Mouse (Mus musculus): ENCODE results near the gene Cdk5rap2. TPM values are rescaled to one million over a fixed set of nuclear protein-coding genes. Genes with fewer than 3 reads are reported as not detected.
A peak's percentile ranks its signal among the peaks of the same experiment; 100 is the strongest.

The Cdk5rap2 gene
- polyA plus RNA-seq, 1 experiment from 2014 or later = 23.3 TPM

DNA sequence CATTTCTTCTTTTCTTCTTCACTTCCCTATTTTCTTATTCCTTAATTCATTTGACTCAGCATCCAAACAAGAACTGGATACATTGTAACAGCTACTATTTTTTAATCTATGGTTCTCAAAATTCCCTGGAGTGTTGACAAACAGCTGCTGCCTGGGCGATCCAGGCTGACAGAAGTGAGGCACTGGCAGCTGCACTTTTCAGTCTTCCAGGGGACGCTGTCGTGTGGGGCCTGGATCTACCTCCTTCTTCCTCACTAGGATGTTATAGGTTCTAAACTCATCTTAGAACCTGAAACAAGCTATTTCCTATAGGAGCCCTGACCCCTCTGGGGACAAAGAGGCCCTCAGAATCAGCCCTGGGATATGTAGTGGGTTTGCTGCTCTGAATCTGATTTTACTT is 177.9 kb downstream of the Cdk5rap2 start:
- no peaks in the 10 kb centered on the region for H3K27me3 ChIP-seq (ENCODE audit: control insufficient read depth, insufficient read depth, low read length)
- no peaks in the 10 kb centered on the region; the same call in 1 of the 2 replicates for H3K36me3 ChIP-seq (replicated peaks; ENCODE audit: control insufficient read depth, insufficient read depth, low read depth, low read length)
- no peak overlapping the region for H3K27ac ChIP-seq (replicated peaks; ENCODE audit: low read depth, low read length)
- WGBS = 83% methylated on average over 3 of the region's 3 CpGs
- H3K9me3 ChIP-seq (replicated peaks; ENCODE audit: control insufficient read depth, low read length) = no peaks in the 10 kb centered on the region
- no peaks in the 10 kb centered on the region for H3K4me1 ChIP-seq (ENCODE audit: control insufficient read depth, insufficient read depth, low read length)
- no peak overlapping the region for H3K4me3 ChIP-seq (ENCODE audit: low read depth, low read length)
- no peak overlapping the region for H3K4me2 ChIP-seq (ENCODE audit: low read depth, low read length)
- no peak for ATAC-seq (replicated peaks; ENCODE audit: insufficient number of reproducible peaks, low FRiP score, low TSS enrichment, low read depth)
- no peak for DNase-seq (ENCODE audit: low spot score)
- H3K9ac ChIP-seq (replicated peaks; ENCODE audit: low read length) = no peak overlapping the region

GRCm38 (mm10) chr4:70229874-70230273 is 180.4 kb downstream of the Cdk5rap2 start:
- no peaks in the 10 kb centered on the region for H3K27me3 ChIP-seq (ENCODE audit: control insufficient read depth, insufficient read depth, low read length)
- no peaks in the 10 kb centered on the region for H3K4me1 ChIP-seq (ENCODE audit: control insufficient read depth, insufficient read depth, low read length)
- H3K36me3 ChIP-seq (replicated peaks; ENCODE audit: control insufficient read depth, insufficient read depth, low read depth, low read length) = no peaks in the 10 kb centered on the region; the same call in 1 of the 2 replicates
- no peaks in the 10 kb centered on the region for H3K9me3 ChIP-seq (replicated peaks; ENCODE audit: control insufficient read depth, low read length)
- H3K27ac ChIP-seq (replicated peaks; ENCODE audit: low read depth, low read length) = no peak overlapping the region
- DNase-seq (ENCODE audit: low spot score) (no peak), ATAC-seq (replicated peaks; ENCODE audit: insufficient number of reproducible peaks, low FRiP score, low TSS enrichment, low read depth) (no peak)
- H3K4me2 ChIP-seq (ENCODE audit: low read depth, low read length) = no peak overlapping the region
- WGBS = 91% methylated on average over 4 of the region's 4 CpGs
- H3K4me3 ChIP-seq (ENCODE audit: low read depth, low read length) = no peak overlapping the region
- H3K9ac ChIP-seq (replicated peaks; ENCODE audit: low read length) = no peak overlapping the region

DNA sequence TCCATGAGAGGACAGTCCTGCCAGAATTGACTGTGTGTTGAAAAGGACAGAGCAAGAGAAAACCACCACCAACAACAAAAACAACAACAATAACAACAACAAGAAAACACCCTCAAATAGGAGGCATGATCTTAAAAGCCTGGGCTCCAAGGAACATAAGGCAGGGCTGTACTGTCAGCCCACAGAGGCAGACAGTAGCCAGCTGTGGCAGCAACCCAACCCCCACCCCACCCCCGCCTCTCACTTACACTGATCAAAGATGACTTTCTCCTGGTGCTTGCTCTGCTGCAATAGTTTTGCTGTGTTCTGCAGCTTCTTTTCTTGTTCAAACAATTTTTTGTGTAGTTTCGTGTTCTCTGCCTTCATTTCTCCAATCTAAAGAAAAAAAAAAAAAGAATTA is 181.9 kb downstream of the Cdk5rap2 start:
- 0 out of 2 replicates have a peak, but pooled peaks have one; percentile 60 for ATAC-seq (replicated peaks; ENCODE audit: insufficient number of reproducible peaks, low FRiP score, low TSS enrichment, low read depth)
- Histone ChIP-seq H3K9ac (replicated peaks; ENCODE audit: low read length) (no peak overlapping the region), H3K27me3 (ENCODE audit: control insufficient read depth, insufficient read depth, low read length) (no peaks in the 10 kb centered on the region), H3K4me3 (ENCODE audit: low read depth, low read length) (no peak overlapping the region), H3K36me3 (replicated peaks; ENCODE audit: control insufficient read depth, insufficient read depth, low read depth, low read length) (no peaks in the 10 kb centered on the region; the same call in 1 of the 2 replicates), H3K4me2 (ENCODE audit: low read depth, low read length) (no peak overlapping the region), H3K9me3 (replicated peaks; ENCODE audit: control insufficient read depth, low read length) (no peaks in the 10 kb centered on the region), H3K4me1 (ENCODE audit: control insufficient read depth, insufficient read depth, low read length) (no peaks in the 10 kb centered on the region), H3K27ac (replicated peaks; ENCODE audit: low read depth, low read length) (no peak overlapping the region)
- 75% methylated on average over 2 of the region's 2 CpGs for WGBS
- DNase-seq (ENCODE audit: low spot score) = no peak

DNA sequence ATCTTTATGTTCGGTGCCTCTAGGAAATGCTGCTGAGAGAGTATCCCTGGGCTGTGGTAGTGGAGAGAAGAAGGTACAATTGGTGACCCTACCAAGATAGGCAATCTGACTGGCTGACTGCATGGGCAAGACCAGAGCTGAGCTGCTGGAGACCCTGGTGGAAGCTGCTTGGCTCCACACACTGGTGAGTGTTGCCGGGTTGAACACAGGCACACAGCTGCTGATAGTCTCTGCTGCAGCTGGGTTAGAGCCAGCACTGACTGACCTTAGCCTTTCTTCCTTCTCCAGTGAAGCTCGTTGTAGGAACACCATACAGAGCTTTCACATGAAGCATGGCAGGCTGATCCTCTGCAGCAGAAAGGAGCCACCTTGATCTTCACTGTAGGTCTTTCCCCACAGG is 182.6 kb downstream of the Cdk5rap2 start:
- H3K36me3 ChIP-seq (replicated peaks; ENCODE audit: control insufficient read depth, insufficient read depth, low read depth, low read length) = no peaks in the 10 kb centered on the region; the same call in 1 of the 2 replicates
- H3K4me3 ChIP-seq (ENCODE audit: low read depth, low read length) = no peak overlapping the region
- H3K9ac ChIP-seq (replicated peaks; ENCODE audit: low read length) = no peak overlapping the region
- no peak for ATAC-seq (replicated peaks; ENCODE audit: insufficient number of reproducible peaks, low FRiP score, low TSS enrichment, low read depth)
- no peaks in the 10 kb centered on the region for H3K27me3 ChIP-seq (ENCODE audit: control insufficient read depth, insufficient read depth, low read length)
- H3K4me2 ChIP-seq (ENCODE audit: low read depth, low read length) = no peak overlapping the region
- no peaks in the 10 kb centered on the region for H3K4me1 ChIP-seq (ENCODE audit: control insufficient read depth, insufficient read depth, low read length)
- H3K9me3 ChIP-seq (replicated peaks; ENCODE audit: control insufficient read depth, low read length) = no peaks in the 10 kb centered on the region
- H3K27ac ChIP-seq (replicated peaks; ENCODE audit: low read depth, low read length) = no peak overlapping the region
- WGBS = 94% methylated on average over 3 of the region's 3 CpGs
- no peak for DNase-seq (ENCODE audit: low spot score)

DNA sequence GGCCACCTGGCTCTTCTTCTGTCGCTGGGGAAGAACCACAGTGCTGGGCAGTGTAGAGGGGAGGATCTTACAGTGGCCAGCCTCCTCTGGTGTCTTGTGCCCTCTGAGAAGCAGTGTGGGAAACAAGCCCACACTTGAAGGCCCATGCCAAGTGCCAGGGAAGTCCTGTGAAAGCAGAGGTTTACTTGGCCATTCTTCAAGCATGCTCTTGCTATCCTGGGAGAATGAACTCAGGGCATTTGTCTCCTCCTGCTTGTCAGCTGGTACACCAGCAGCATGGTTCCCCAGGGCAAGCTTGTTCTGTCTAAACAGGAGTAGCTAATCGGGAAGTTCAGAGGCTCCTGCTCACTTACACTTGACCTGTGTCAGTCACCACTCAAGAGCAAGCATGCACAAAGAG is 185.7 kb downstream of the Cdk5rap2 start:
- no peaks in the 10 kb centered on the region; the same call in 1 of the 2 replicates for H3K36me3 ChIP-seq (replicated peaks; ENCODE audit: control insufficient read depth, insufficient read depth, low read depth, low read length)
- no peaks in the 10 kb centered on the region for H3K27me3 ChIP-seq (ENCODE audit: control insufficient read depth, insufficient read depth, low read length)
- WGBS = 79% methylated on average over 2 of the region's 2 CpGs
- H3K9ac ChIP-seq (replicated peaks; ENCODE audit: low read length) = no peak overlapping the region
- no peak overlapping the region for H3K4me2 ChIP-seq (ENCODE audit: low read depth, low read length)
- no peak overlapping the region for H3K4me3 ChIP-seq (ENCODE audit: low read depth, low read length)
- H3K27ac ChIP-seq (replicated peaks; ENCODE audit: low read depth, low read length) = no peak overlapping the region
- no peaks in the 10 kb centered on the region for H3K4me1 ChIP-seq (ENCODE audit: control insufficient read depth, insufficient read depth, low read length)
- ATAC-seq (replicated peaks; ENCODE audit: insufficient number of reproducible peaks, low FRiP score, low TSS enrichment, low read depth) = no peak
- H3K9me3 ChIP-seq (replicated peaks; ENCODE audit: control insufficient read depth, low read length) = no peaks in the 10 kb centered on the region
- DNase-seq (ENCODE audit: low spot score) = no peak

DNA sequence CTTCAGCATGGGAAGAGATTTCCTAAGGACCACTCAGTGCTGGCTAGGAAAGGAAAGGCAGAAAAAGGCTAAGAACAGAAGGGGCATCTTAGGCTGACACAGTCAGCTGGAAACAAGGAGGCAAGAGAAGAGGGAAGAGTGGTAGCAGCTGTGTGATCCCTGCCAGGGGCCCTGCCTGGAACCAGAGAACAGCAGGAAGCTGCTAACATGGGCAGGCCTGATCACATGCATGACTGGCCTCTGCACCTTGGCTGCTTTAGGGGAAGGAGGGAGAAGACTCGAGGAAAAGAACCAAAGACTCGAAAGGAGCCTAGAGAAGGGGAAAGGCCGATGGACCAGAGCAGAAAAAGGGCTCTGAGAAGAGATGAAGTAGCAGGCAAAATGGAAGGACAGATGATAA is 188.4 kb downstream of the Cdk5rap2 start:
- Histone ChIP-seq H3K36me3 (replicated peaks; ENCODE audit: control insufficient read depth, insufficient read depth, low read depth, low read length) (no peaks in the 10 kb centered on the region), H3K4me3 (ENCODE audit: low read depth, low read length) (no peak overlapping the region), H3K9ac (replicated peaks; ENCODE audit: low read length) (no peak overlapping the region), H3K27ac (replicated peaks; ENCODE audit: low read depth, low read length) (no peak overlapping the region), H3K4me1 (ENCODE audit: control insufficient read depth, insufficient read depth, low read length) (no peaks in the 10 kb centered on the region), H3K27me3 (ENCODE audit: control insufficient read depth, insufficient read depth, low read length) (no peaks in the 10 kb centered on the region), H3K4me2 (ENCODE audit: low read depth, low read length) (no peak overlapping the region), H3K9me3 (replicated peaks; ENCODE audit: control insufficient read depth, low read length) (no peaks in the 10 kb centered on the region)
- ATAC-seq (replicated peaks; ENCODE audit: insufficient number of reproducible peaks, low FRiP score, low TSS enrichment, low read depth) (no peak), DNase-seq (ENCODE audit: low spot score) (no peak)
- WGBS = 73% methylated on average over 3 of the region's 3 CpGs

DNA sequence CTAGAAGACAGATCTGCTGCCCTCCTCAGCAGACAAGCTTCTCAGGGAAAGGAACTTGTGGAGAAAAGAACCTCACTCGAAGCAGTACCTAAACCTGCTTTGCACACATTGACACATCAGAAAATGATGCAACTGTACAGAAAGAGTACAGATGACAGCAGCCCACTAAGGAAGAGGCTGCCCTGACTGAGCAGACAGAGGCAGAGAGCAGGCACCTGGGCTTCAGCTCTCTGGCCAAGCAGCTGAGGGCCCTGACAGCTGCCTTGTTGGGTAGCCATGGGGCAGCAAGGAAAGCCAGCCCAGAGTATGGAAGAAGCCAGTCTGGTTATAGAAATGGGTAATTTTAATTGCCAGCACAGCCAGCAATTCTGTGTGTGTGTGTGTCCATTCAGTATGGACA is 188.9 kb downstream of the Cdk5rap2 start:
- no peak for DNase-seq (ENCODE audit: low spot score)
- Histone ChIP-seq H3K27me3 (ENCODE audit: control insufficient read depth, insufficient read depth, low read length) (no peaks in the 10 kb centered on the region), H3K4me2 (ENCODE audit: low read depth, low read length) (no peak overlapping the region), H3K4me1 (ENCODE audit: control insufficient read depth, insufficient read depth, low read length) (no peaks in the 10 kb centered on the region), H3K9me3 (replicated peaks; ENCODE audit: control insufficient read depth, low read length) (no peaks in the 10 kb centered on the region), H3K36me3 (replicated peaks; ENCODE audit: control insufficient read depth, insufficient read depth, low read depth, low read length) (no peaks in the 10 kb centered on the region), H3K27ac (replicated peaks; ENCODE audit: low read depth, low read length) (no peak overlapping the region), H3K9ac (replicated peaks; ENCODE audit: low read length) (no peak overlapping the region), H3K4me3 (ENCODE audit: low read depth, low read length) (no peak overlapping the region)
- no peak for ATAC-seq (replicated peaks; ENCODE audit: insufficient number of reproducible peaks, low FRiP score, low TSS enrichment, low read depth)
- WGBS = 83% methylated on average over 1 of the region's 1 CpGs

- Histone ChIP-seq H3K9me3 (replicated peaks; ENCODE audit: control insufficient read depth, low read length) (no peaks in the 10 kb centered on the region), H3K4me2 (ENCODE audit: low read depth, low read length) (no peak overlapping the region), H3K4me1 (ENCODE audit: control insufficient read depth, insufficient read depth, low read length) (no peaks in the 10 kb centered on the region), H3K27me3 (ENCODE audit: control insufficient read depth, insufficient read depth, low read length) (no peaks in the 10 kb centered on the region), H3K9ac (replicated peaks; ENCODE audit: low read length) (no peak overlapping the region), H3K27ac (replicated peaks; ENCODE audit: low read depth, low read length) (no peak overlapping the region), H3K36me3 (replicated peaks; ENCODE audit: control insufficient read depth, insufficient read depth, low read depth, low read length) (no peaks in the 10 kb centered on the region), H3K4me3 (ENCODE audit: low read depth, low read length) (no peak overlapping the region)
- ATAC-seq (replicated peaks; ENCODE audit: insufficient number of reproducible peaks, low FRiP score, low TSS enrichment, low read depth) (0 out of 2 replicates have a peak, but pooled peaks have one; percentile 11), DNase-seq (ENCODE audit: low spot score) (no peak)
- WGBS = 70% methylated on average over 10 of the region's 10 CpGs
These were observed 189.7 kb downstream of the Cdk5rap2 start for GRCm38 (mm10) chr4:70220277-70221180.
